Mouse (Mus musculus) hindbrain, embryonic 16.5 days (tissue): ENCODE data around the gene Agbl4. TPM values are rescaled to one million over a fixed set of nuclear protein-coding genes. Genes with fewer than 3 reads are reported as not detected.

Experiments
- ATAC-seq: fragments of 200-750 bp; cut with Nextera tagmentation; 2 replicates; pipeline ENCODE4 v1.8.0; 2017; ENCODE audit warnings: moderate TSS enrichment, moderate library complexity
- H3K27ac ChIP-seq: fragments of 300-500 bp; sonication (generic); 2 replicates; pipeline ENCODE4 v1.5.1; 2014; ENCODE audit warnings: low read depth, mild to moderate bottlenecking, control low read depth, low read length, moderate library complexity
- H3K27me3 ChIP-seq: fragments of 300-500 bp; sonication (generic); replicated peaks from 2 replicates; pipeline ENCODE4 v1.6.1; 2014; ENCODE audit warnings: low read length; ENCODE audit not compliant: control insufficient read depth, insufficient read depth
- H3K36me3 ChIP-seq: fragments of 300-500 bp; sonication (generic); 2 replicates; pipeline ENCODE4 v1.6.1; 2014; ENCODE audit warnings: mild to moderate bottlenecking, low read length, moderate library complexity, mixed read lengths; ENCODE audit not compliant: control insufficient read depth, insufficient read depth
- H3K4me1 ChIP-seq: fragments of 300-500 bp; sonication (generic); 2 replicates; pipeline ENCODE4 v1.6.1; 2014; ENCODE audit warnings: low read depth, low read length; ENCODE audit not compliant: control insufficient read depth, insufficient read depth
- H3K4me2 ChIP-seq: fragments of 300-500 bp; sonication (generic); 2 replicates; pipeline ENCODE4 v1.6.1; 2014; ENCODE audit warnings: mild to moderate bottlenecking, low read length, control low read depth, moderate library complexity
- H3K4me3 ChIP-seq: fragments of 300-500 bp; sonication (generic); 2 replicates; pipeline ENCODE4 v1.5.1; 2014; ENCODE audit warnings: mild to moderate bottlenecking, low read length, control low read depth, moderate library complexity
- H3K9ac ChIP-seq: fragments of 300-500 bp; sonication (generic); 2 replicates; pipeline ENCODE4 v1.6.1; 2014; ENCODE audit warnings: low read depth, mild to moderate bottlenecking, control low read depth, low read length, moderate library complexity
- H3K9me3 ChIP-seq: fragments of 300-500 bp; sonication (generic); 2 replicates; pipeline ENCODE4 v1.6.1; 2014; ENCODE audit warnings: mild to moderate bottlenecking, low read length, moderate library complexity; ENCODE audit not compliant: control insufficient read depth
- WGBS: fragments of 180-500 bp; shearing (Covaris S2); extraction: QIAGEN DNeasy Blood & Tissue Kit; methylation state at CpG from one replicate; pipeline ENCODE4 v1.1.7; 2014; 5-methylcytosine and 5-hydroxymethylcytosine counted together
- polyA plus RNA-seq: library from polyadenylated mRNA; unstranded; fragments of >200 nt; fragmentation: Nextera tagmentation; extraction: Ambion mirVana; gene quantifications from 2 replicates; pipeline ENCODE4 v1.2.1, GENCODE M21; 2015

Gene Agbl4
- polyA plus RNA-seq, 1 experiment from 2014 or later: 4.8 TPM

DNA sequence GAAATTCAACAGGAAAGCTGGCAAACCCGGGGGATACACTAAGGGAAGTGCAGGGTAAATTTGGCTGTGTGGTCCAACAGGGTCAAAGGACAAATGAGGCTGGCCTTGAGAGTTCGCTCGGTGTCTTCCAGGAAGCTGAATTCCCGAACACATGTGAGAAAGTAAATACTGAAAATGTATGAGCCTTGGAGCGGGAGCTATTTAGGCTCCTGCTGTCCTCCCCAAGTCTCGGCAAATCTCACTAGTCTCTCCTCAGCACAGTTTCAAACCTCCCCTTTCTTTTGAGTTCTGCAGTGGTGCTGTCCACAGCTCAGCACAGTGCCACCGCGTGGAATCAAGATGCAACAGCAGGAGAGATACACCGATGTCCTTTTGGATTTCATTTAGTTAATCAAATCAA is 1289.5 kb downstream of the Agbl4 start:
- Histone ChIP-seq H3K27me3 (no peaks in the 10 kb centered on the region), H3K4me1 (peaks cover 3% of the 10 kb centered on the region), H3K4me2 (peak overlapping the region; percentile 39), H3K36me3 (no peaks in the 10 kb centered on the region), H3K9ac (no peak overlapping the region), H3K27ac (no peak overlapping the region), H3K9me3 (no peaks in the 10 kb centered on the region), H3K4me3 (no peak overlapping the region)
- peak; percentile 68 for ATAC-seq
- WGBS: 9% methylated on average over 9 of the region's 9 CpGs

DNA sequence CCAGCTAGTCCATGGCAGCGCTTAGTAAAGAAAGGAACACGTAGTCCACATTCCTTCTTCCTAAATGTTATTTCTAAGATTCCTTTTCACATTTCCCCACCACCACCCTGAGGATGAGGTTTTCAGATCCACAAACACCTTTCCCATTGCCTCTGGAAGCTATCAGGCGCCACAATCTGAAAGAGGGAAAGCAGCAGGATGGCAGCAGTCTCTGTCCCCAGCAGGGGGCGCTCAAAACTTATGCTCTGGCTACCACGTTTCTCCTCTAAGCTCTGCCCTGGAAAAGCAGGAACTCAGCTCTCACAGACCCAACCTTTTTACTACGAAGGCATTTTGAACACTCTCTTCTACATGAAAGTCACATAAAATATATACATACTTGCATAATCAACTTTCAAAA is 1290.2 kb downstream of the Agbl4 start:
- no peak for ATAC-seq

GRCm38 (mm10) chr4:111691057-111691543 is 1293.6 kb downstream of the Agbl4 start:
- no peaks in the 10 kb centered on the region for H3K9me3 ChIP-seq
- H3K4me3 ChIP-seq: no peak overlapping the region
- H3K9ac ChIP-seq: no peak overlapping the region
- peak; percentile 83 for ATAC-seq
- WGBS: 52% methylated on average over 5 of the region's 5 CpGs
- H3K36me3 ChIP-seq: no peaks in the 10 kb centered on the region
- H3K4me1 ChIP-seq: peaks cover 3% of the 10 kb centered on the region
- no peak overlapping the region for H3K4me2 ChIP-seq
- no peak overlapping the region for H3K27ac ChIP-seq
- no peaks in the 10 kb centered on the region for H3K27me3 ChIP-seq

More for the DNA sequence above, 1290.2 kb downstream of the Agbl4 start:
- H3K9ac ChIP-seq: no peak overlapping the region
- peak overlapping the region; percentile 37 for H3K4me2 ChIP-seq
- no peak overlapping the region for H3K27ac ChIP-seq
- no peak overlapping the region for H3K4me3 ChIP-seq
- H3K9me3 ChIP-seq: no peaks in the 10 kb centered on the region
- H3K27me3 ChIP-seq: no peaks in the 10 kb centered on the region
- H3K4me1 ChIP-seq: peaks cover 3% of the 10 kb centered on the region
- no peaks in the 10 kb centered on the region for H3K36me3 ChIP-seq
- 16% methylated on average over 6 of the region's 6 CpGs for WGBS

DNA sequence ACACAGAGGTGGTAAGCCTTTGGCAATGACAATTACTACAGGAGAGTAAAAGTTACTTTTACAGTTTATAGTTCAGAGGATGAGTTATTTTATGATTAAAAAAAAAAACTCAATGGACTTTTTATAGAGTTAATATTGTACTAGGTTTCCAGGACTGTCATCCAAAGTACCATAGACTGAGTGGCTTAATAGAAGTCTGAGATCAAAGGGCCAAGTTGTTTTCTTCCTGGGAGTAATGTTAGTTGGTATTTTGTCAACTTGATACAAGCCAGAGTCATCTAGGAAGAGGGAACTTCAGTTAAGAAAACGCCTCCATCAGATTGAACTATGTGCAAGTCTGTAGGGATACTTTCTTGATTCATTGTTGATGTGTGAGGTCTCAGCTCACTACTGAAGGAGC is 1303.9 kb downstream of the Agbl4 start:
- H3K27ac ChIP-seq: no peak overlapping the region
- H3K27me3 ChIP-seq: no peaks in the 10 kb centered on the region
- no peak overlapping the region for H3K9ac ChIP-seq
- no peaks in the 10 kb centered on the region for H3K36me3 ChIP-seq
- no peaks in the 10 kb centered on the region for H3K4me1 ChIP-seq
- H3K4me3 ChIP-seq: no peak overlapping the region
- WGBS: 83% methylated on average over 1 of the region's 1 CpGs
- no peaks in the 10 kb centered on the region for H3K9me3 ChIP-seq
- H3K4me2 ChIP-seq: no peak overlapping the region
- ATAC-seq: no peak

DNA sequence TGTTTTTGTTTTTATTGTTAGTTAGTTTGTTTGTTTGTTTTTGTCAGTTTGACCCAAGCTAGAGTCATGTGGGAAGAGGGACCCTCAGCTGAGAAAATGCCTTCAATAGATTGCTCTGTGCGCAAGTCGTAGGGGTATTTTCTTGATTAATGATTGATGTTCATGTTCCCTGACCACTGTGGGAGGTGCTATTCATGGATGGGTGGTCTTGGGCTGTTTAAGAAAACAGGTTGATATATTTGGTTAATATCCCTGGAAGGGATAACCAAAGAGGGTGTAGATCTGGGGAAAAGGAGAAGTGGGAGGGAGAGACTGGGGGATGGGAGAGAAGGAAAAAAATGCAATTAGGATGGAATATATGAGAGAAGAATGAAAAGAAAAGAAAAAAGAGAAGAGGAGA is 1306.7 kb downstream of the Agbl4 start:
- no peak for ATAC-seq
- H3K9ac ChIP-seq: no peak overlapping the region
- no peaks in the 10 kb centered on the region for H3K4me1 ChIP-seq

DNA sequence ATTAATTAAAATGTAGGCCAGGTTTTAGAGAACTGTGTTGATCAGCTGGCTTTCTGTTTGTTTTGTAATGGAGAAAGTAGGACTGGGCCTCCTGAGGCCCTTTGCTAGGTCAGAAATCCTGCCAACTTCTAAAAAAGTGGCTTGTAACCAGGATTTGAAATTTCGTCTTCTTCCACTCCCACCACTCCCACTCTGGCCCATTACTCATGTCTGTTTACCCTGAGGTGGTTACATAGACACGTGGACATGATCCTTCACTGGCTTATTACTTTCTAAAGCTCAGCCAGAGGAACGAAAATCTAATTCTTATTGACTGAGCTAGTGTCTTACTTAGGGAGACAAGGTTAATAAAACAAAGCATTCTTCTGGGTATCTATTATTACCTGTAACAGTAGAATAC is 1307.5 kb downstream of the Agbl4 start:
- Histone ChIP-seq H3K4me2 (no peak overlapping the region), H3K9ac (no peak overlapping the region), H3K27ac (no peak overlapping the region), H3K4me3 (no peak overlapping the region), H3K27me3 (no peaks in the 10 kb centered on the region), H3K36me3 (no peaks in the 10 kb centered on the region), H3K9me3 (no peaks in the 10 kb centered on the region), H3K4me1 (no peaks in the 10 kb centered on the region)
- no peak for ATAC-seq
- WGBS: 76% methylated on average over 3 of the region's 3 CpGs

More for the DNA sequence above, 1306.7 kb downstream of the Agbl4 start:
- Histone ChIP-seq H3K4me3 (no peak overlapping the region), H3K4me2 (no peak overlapping the region), H3K36me3 (no peaks in the 10 kb centered on the region), H3K9me3 (no peaks in the 10 kb centered on the region), H3K27ac (no peak overlapping the region), H3K27me3 (no peaks in the 10 kb centered on the region)
- WGBS: 74% methylated on average over 2 of the region's 2 CpGs

Other genes with a start within 250 kb of the Agbl4 start
- 334 and 365 TPM in 2 replicates for gene Elavl4, start 45.8 kb upstream of the Agbl4 start, polyA plus RNA-seq